Mouse (Mus musculus): ENCODE results near the gene Kmt2e.

GRCm38 (mm10) chr5:23400868-23401267, 33.4 kb upstream of the Kmt2e start:
- TF ChIP-seq CTCF (conservative IDR thresholded peaks at IDR 0.05; ENCODE audit: insufficient read depth, insufficient read length, low read depth, low read length) = no peak
- TF ChIP-seq POLR2A (IDR thresholded peaks at IDR 0.05; ENCODE audit: low read depth, low read length) = no peak
